Mouse (Mus musculus) heart, embryonic 10.5 days (tissue): ENCODE measurements around the gene Ksr1. TPM values are rescaled to one million over a fixed set of nuclear protein-coding genes. Genes with fewer than 3 reads are reported as not detected.

Experiments
- DNase-seq: peaks from one replicate; pipeline ENCODE4 v3.0.0-alpha.2; 2017; ENCODE audit warnings: low spot score
- H3K27ac ChIP-seq: fragments of 300-500 bp; sonication (generic); 2 replicates; pipeline ENCODE4 v1.5.1; 2016; ENCODE audit warnings: mild to moderate bottlenecking
- H3K27me3 ChIP-seq: fragments of 300-500 bp; sonication (generic); 2 replicates; pipeline ENCODE4 v1.6.1; 2016; ENCODE audit warnings: mild to moderate bottlenecking; ENCODE audit not compliant: poor library complexity, insufficient read depth, severe bottlenecking
- H3K36me3 ChIP-seq: fragments of 300-500 bp; sonication (generic); 2 replicates; pipeline ENCODE4 v1.6.1; 2016; ENCODE audit warnings: mild to moderate bottlenecking, moderate library complexity
- H3K4me1 ChIP-seq: fragments of 300-500 bp; sonication (generic); 2 replicates; pipeline ENCODE4 v1.6.1; 2016; ENCODE audit warnings: mild to moderate bottlenecking
- H3K4me3 ChIP-seq: fragments of 300-500 bp; sonication (generic); 2 replicates; pipeline ENCODE4 v1.5.1; 2016; ENCODE audit warnings: mild to moderate bottlenecking, moderate library complexity
- H3K9me3 ChIP-seq: fragments of 300-500 bp; sonication (generic); 2 replicates; pipeline ENCODE4 v1.6.1; 2016; ENCODE audit warnings: mild to moderate bottlenecking, moderate library complexity
- WGBS: fragments of 180-500 bp; shearing (Covaris S2); methylation state at CpG from one replicate; pipeline ENCODE4 v1.1.7; 2016; 5-methylcytosine and 5-hydroxymethylcytosine counted together
- polyA plus RNA-seq: library from polyadenylated mRNA; unstranded; fragments of >200 nt; fragmentation: Nextera tagmentation; extraction: Ambion mirVana; gene quantifications from 2 replicates; pipeline ENCODE4 v1.2.1, GENCODE M21; 2016

Gene Ksr1
- polyA plus RNA-seq, 1 experiment from 2014 or later: 1.9 TPM

DNA sequence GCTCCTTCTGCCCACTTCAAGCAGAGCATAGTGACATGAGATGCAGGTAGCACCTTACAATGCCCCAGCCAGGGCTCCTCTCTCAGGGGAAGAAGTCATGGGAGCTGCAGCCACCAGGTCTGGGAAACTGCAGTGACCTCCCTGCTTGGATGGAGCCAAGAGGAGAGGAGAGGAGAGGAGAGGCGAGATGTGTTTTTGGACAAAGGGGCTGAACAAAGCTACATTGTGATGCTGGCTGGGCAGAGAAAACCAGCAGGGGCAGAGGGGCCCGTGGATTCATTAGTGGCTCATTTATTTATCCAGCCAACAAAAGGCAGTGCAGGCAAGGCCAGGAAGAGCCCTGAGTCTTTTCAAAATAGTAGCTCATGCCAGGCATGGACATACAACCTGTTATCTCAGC is 50.5 kb downstream of the Ksr1 start:
- Histone ChIP-seq H3K27ac (peak overlapping the region; percentile 84), H3K36me3 (no peaks in the 10 kb centered on the region), H3K9me3 (no peaks in the 10 kb centered on the region), H3K4me1 (peaks cover 75% of the 10 kb centered on the region), H3K27me3 (no peaks in the 10 kb centered on the region), H3K4me3 (no peak overlapping the region)
- 51% methylated on average over 2 of the region's 2 CpGs for WGBS
- DNase-seq: no peak

DNA sequence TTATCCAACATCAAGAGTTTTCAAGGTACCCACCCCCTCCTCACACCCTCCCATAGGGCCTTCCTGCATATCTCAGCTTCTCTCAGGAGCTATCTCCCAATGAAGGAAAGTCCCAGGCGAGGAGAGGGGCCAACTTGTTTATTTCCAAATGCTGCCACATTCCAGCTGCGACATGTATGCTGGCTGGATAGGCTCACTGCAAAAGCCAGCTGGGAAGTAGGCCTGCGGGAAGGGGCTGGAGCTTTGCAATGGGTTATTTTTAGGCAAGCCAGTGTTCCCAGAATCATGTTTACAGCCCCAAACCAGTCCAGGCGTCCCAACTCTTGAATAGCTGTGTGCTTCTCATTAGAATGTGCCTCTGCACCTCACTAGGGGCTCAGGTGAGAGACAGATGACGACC is 51.5 kb downstream of the Ksr1 start:
- peaks cover 75% of the 10 kb centered on the region for H3K4me1 ChIP-seq
- H3K4me3 ChIP-seq: no peak overlapping the region
- no peaks in the 10 kb centered on the region for H3K36me3 ChIP-seq
- no peaks in the 10 kb centered on the region for H3K9me3 ChIP-seq
- peak overlapping the region; percentile 84 for H3K27ac ChIP-seq
- DNase-seq: no peak
- H3K27me3 ChIP-seq: no peaks in the 10 kb centered on the region
- WGBS: 18% methylated on average over 5 of the region's 5 CpGs

- Histone ChIP-seq H3K27me3 (no peaks in the 10 kb centered on the region), H3K36me3 (no peaks in the 10 kb centered on the region), H3K4me3 (no peak overlapping the region), H3K4me1 (peaks cover 77% of the 10 kb centered on the region), H3K27ac (peak overlapping the region; percentile 84), H3K9me3 (no peaks in the 10 kb centered on the region)
- 68% methylated on average over 10 of the region's 10 CpGs for WGBS
- no peak for DNase-seq
These were observed 52.1 kb downstream of the Ksr1 start for GRCm38 (mm10) chr11:79093986-79094695.

DNA sequence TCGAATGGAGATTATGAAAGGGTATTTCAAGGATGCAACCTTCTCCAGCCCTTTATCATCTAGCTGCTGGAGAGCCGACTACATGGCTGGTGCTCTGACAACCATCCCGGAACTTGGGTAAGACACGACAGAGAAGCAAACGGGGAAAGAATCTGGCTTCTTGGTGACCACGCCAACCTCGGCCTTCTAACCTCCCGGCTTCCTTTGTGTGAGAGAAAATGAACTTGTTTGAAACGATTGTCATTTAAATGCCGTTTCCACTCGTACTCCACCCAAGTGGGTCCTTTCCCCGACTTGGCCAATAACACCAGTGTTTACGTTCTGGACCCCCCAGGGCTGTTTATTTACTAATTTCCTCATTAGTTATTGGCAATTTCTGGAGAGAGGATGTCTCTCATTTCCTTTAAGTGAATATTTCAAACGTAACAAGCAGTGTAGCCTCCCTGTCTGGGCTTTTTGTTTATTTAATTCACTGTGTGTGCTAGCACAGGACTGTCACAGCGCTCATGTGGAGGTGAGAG is 52.8 kb downstream of the Ksr1 start:
- no peak for DNase-seq
- H3K4me1 ChIP-seq: peaks cover 75% of the 10 kb centered on the region

DNA sequence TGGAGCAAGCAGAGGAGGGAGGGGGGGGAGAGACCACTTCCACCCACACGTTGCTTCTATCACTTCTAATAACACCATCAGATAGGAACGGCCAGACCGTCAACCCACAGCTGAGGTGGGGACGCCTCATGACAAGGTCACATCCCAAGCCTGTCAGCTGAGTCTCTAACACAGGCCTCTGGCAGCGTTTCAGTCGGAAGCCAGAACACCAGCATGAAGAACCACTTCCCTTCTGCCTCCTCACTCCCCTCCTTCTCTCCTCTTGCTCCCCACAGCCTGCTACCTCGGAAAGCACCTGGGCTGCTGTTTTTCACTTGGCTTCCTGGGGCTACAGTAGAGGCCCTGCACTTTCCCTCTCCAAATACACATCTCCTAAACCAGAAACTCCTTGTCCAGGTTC is 53.4 kb downstream of the Ksr1 start:
- peak overlapping the region; percentile 84 for H3K27ac ChIP-seq
- H3K4me3 ChIP-seq: no peak overlapping the region
- DNase-seq: no peak
- H3K4me1 ChIP-seq: peaks cover 81% of the 10 kb centered on the region
- 34% methylated on average over 7 of the region's 7 CpGs for WGBS
- H3K27me3 ChIP-seq: no peaks in the 10 kb centered on the region
- H3K36me3 ChIP-seq: no peaks in the 10 kb centered on the region
- H3K9me3 ChIP-seq: no peaks in the 10 kb centered on the region

More for the DNA sequence above, 52.8 kb downstream of the Ksr1 start:
- Histone ChIP-seq H3K27ac (peak overlapping the region; percentile 84), H3K27me3 (no peaks in the 10 kb centered on the region), H3K9me3 (no peaks in the 10 kb centered on the region), H3K4me3 (no peak overlapping the region), H3K36me3 (no peaks in the 10 kb centered on the region)
- WGBS: 65% methylated on average over 15 of the region's 15 CpGs

DNA sequence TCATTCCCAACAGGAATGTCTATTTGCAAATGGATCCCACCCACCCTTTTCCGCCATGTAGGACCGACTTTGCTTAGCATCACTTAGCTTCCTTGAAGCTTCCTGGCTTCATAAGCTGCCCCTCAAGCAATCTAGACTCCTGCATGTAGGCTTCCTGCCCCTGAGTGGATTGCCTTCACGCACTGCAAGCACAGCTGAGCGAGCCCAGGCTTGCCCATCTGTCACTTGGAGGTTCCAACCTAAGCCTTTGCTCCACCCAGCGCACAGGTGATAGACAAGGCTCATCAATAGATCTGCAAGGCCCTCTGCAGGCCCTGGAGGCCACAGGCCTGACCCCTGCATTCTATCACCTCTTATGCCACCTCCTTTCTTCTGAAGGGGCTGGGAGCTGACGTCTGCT is 54.0 kb downstream of the Ksr1 start:
- H3K27me3 ChIP-seq: no peaks in the 10 kb centered on the region
- 77% methylated on average over 6 of the region's 6 CpGs for WGBS
- no peaks in the 10 kb centered on the region for H3K9me3 ChIP-seq
- H3K36me3 ChIP-seq: no peaks in the 10 kb centered on the region
- peak overlapping the region; percentile 84 for H3K27ac ChIP-seq
- no peak overlapping the region for H3K4me3 ChIP-seq
- peaks cover 80% of the 10 kb centered on the region for H3K4me1 ChIP-seq
- no peak for DNase-seq

DNA sequence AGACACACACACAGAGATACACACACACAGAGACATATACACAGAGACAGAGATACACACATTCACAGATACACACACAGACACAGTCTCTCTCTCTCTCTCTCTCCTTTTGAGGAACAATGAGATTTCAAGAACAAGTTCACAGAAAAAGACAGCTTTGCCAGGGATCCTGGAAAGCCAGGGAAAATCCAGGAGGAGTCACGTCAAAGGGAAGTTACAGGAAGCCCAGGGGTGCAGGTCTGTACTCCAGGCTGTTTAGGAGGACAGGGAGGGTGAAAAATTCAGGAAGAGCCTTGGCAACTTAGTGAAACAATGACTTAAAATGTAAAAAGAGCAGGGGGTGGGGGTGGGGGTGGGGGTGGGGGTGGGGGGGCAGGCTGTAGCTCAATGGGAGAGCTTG is 56.5 kb downstream of the Ksr1 start:
- 68% methylated on average over 1 of the region's 1 CpGs for WGBS

DNA sequence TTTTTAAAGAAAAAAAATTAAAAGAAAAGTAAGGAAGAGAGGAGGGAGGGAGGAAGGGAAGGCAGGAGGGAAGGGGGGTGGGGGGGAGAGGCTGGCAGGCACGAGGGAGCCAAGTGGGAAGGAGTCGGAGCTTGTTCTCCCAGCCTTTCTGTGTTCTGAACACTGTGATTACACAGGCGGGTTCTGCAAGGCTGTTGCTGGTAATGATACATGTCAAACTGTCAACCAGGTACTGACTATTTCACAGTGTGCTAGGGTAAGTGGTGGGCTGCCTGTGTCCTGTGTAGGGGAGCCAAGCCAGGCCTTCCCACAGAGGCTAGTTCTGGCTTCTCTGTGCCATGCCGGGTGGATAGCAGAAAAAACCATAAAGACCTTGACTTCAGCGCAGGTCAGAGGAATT is 57.2 kb downstream of the Ksr1 start:
- H3K9me3 ChIP-seq: no peaks in the 10 kb centered on the region
- H3K4me1 ChIP-seq: peaks cover 78% of the 10 kb centered on the region
- no peak overlapping the region for H3K4me3 ChIP-seq
- H3K27me3 ChIP-seq: no peaks in the 10 kb centered on the region
- no peak for DNase-seq
- 36% methylated on average over 5 of the region's 5 CpGs for WGBS
- H3K36me3 ChIP-seq: no peaks in the 10 kb centered on the region
- H3K27ac ChIP-seq: peak overlapping the region; percentile 56

More for the DNA sequence above, 56.5 kb downstream of the Ksr1 start:
- Histone ChIP-seq H3K27ac (peak overlapping the region; percentile 56), H3K9me3 (no peaks in the 10 kb centered on the region), H3K4me3 (no peak overlapping the region), H3K27me3 (no peaks in the 10 kb centered on the region), H3K4me1 (peaks cover 78% of the 10 kb centered on the region), H3K36me3 (no peaks in the 10 kb centered on the region)
- no peak for DNase-seq

- WGBS: 73% methylated on average over 9 of the region's 9 CpGs
- Histone ChIP-seq H3K27me3 (no peaks in the 10 kb centered on the region), H3K27ac (peak overlapping the region; percentile 56; the same call in 1 of the 2 replicates), H3K4me1 (peaks cover 78% of the 10 kb centered on the region), H3K9me3 (no peaks in the 10 kb centered on the region), H3K4me3 (no peak overlapping the region), H3K36me3 (no peaks in the 10 kb centered on the region)
- DNase-seq: no peak
These were observed 57.9 kb downstream of the Ksr1 start for GRCm38 (mm10) chr11:79088325-79088724.

- whole genome bisulfite sequencing: 79% methylated on average over 4 of the region's 4 CpGs
- Histone ChIP-seq H3K9me3 (no peaks in the 10 kb centered on the region), H3K27me3 (no peaks in the 10 kb centered on the region), H3K36me3 (no peaks in the 10 kb centered on the region), H3K4me1 (peaks cover 78% of the 10 kb centered on the region), H3K4me3 (no peak overlapping the region), H3K27ac (peak overlapping the region; percentile 56; the same call in 1 of the 2 replicates)
- no peak for DNase-seq
These were observed 58.4 kb downstream of the Ksr1 start for GRCm38 (mm10) chr11:79087731-79088311.

- peaks cover 80% of the 10 kb centered on the region for H3K4me1 ChIP-seq
These were observed 59.4 kb downstream of the Ksr1 start for GRCm38 (mm10) chr11:79086787-79087186.

DNA sequence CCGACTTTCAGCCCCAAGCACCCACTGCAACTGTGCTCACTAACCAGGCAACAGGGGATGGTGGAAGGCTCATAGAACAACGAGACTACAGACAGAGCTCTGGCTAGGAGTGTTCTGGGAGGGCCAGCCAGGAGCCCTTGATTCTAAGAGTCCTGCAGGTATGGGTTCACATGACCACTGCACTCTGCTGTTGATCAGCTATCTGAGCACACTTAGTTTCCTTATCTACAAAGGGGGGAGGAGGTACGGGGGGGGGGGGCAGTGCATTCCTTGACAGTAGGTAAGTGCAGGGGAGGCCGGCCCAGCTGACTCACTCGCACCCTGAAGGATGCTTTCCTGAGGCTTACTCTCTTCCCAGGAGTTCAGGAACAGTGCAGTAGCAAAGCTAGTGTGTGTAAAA is 61.1 kb downstream of the Ksr1 start:
- no peak for DNase-seq
- Histone ChIP-seq H3K36me3 (no peaks in the 10 kb centered on the region), H3K27me3 (no peaks in the 10 kb centered on the region), H3K4me1 (peaks cover 96% of the 10 kb centered on the region), H3K9me3 (no peaks in the 10 kb centered on the region), H3K27ac (peak overlapping the region; percentile 68), H3K4me3 (no peak overlapping the region)
- 19% methylated on average over 5 of the region's 5 CpGs for WGBS

More at GRCm38 (mm10) chr11:79086787-79087186, 59.4 kb downstream of the Ksr1 start:
- Histone ChIP-seq H3K36me3 (no peaks in the 10 kb centered on the region), H3K27me3 (no peaks in the 10 kb centered on the region), H3K9me3 (no peaks in the 10 kb centered on the region), H3K4me3 (no peak overlapping the region), H3K27ac (peak overlapping the region; percentile 45; the same call in 1 of the 2 replicates)
- no peak for DNase-seq
- WGBS: 92% methylated on average over 12 of the region's 12 CpGs

DNA sequence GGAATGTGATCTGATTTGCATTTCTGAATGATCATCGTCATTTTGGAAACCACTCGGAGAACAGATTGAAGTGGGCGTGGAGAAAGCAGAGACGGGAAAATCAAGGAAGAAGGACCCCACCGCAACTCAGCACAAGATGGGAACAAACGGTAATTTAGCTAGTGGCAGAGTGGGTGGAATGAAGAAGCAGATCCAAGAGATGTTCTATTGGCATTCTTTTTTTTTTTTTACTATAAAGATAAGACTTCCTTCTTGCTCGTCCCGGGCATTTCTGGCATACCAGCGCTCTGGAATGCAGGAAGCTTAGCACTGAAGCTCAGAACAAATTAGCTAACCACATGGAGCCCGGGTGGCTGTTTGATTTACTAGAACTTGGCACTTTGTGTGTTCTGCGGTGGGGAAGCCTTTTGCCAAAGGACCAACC is 63.2 kb downstream of the Ksr1 start:
- H3K4me1 ChIP-seq: peaks cover 95% of the 10 kb centered on the region
- H3K27ac ChIP-seq: peak overlapping the region; percentile 74
- H3K9me3 ChIP-seq: no peaks in the 10 kb centered on the region
- no peaks in the 10 kb centered on the region for H3K36me3 ChIP-seq
- DNase-seq: no peak
- no peaks in the 10 kb centered on the region for H3K27me3 ChIP-seq
- H3K4me3 ChIP-seq: peak overlapping the region; percentile 10; the same call in 1 of the 2 replicates
- WGBS: 33% methylated on average over 11 of the region's 11 CpGs
